12 mouse cellular contexts compared by ENCODE assay signal in the genomic region with DNA sequence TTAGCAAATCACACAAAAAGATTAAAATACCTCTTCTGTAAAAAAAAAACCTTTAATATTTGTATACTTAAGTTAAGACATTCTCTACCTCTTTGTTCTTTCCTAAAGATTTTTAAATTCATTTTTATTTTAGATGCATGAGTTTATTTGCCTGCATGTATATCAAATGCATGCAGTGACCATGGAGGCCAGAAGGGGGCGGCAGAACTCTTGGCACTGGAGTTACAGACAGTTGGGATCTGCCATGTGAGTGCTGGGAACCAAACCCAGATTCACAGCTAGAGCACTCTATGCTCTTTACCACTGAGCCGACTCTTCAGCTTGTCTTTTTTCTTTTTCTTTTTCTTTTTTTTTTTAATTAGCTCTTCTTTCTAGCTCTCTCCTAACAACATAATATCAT. TPM values are rescaled to one million over a fixed set of nuclear protein-coding genes. Genes with fewer than 3 reads are reported as not detected.
DNase-seq lines count a peak whose midpoint lies in the region; ATAC-seq and TF ChIP-seq lines count a peak whose summit lies in the region.
"Had no signal": no experiment of that assay in that cellular context is flagged by ENCODE, and none has a peak within 500 bp of the region (broad histone marks: within the 10 kb centered on the region; RNA-seq: fewer than 3 reads in every experiment).

No protein-coding gene starts in this region.

- H3K9ac ChIP-seq in liver, embryonic 14.5 days (replicated peaks), result no peak overlapping the region
- H3K9ac ChIP-seq: liver, embryonic 15.5 days; midbrain, embryonic 15.5 days had no signal

- H3K27me3 ChIP-seq in E14TG2a.4 (ENCODE audit: insufficient read depth, low read length), result no peaks in the 10 kb centered on the region
- no peaks in the 10 kb centered on the region for H3K27me3 ChIP-seq in liver, embryonic 14.5 days (ENCODE audit: control insufficient read depth, insufficient read depth, low read length)
- H3K27me3 ChIP-seq: liver, embryonic 15.5 days; midbrain, embryonic 15.5 days had no signal

- DNase-seq in cerebellum, adult 9-10 months, result peak; percentile 50
- peak; percentile 11 for DNase-seq in left cerebral cortex, postnatal 4 days
- no peak for DNase-seq in left cerebral cortex, postnatal 14 days (ENCODE audit: low spot score in 2 of 2)
- DNase-seq in liver, embryonic 14.5 days (ENCODE audit: low read depth in 3 of 3, low spot score in 3 of 3), result no peak
- no peak for DNase-seq in right cerebral cortex, postnatal 14 days
- no peak for DNase-seq in adrenal gland, postnatal 25 days
- DNase-seq: layer of hippocampus, adult 9-11 months had no signal

- peak; percentile 71 for TF ChIP-seq CTCF in E14TG2a.4 (conservative IDR thresholded peaks at IDR 0.05; ENCODE audit: low read length)
- peak; percentile 54 for TF ChIP-seq CTCF in liver, embryonic 14.5 days (IDR thresholded peaks at IDR 0.05; ENCODE audit: low read depth)

- peaks cover 8% of the 10 kb centered on the region for H3K9me3 ChIP-seq in E14TG2a.4 (ENCODE audit: low read length)
- H3K9me3 ChIP-seq in liver, embryonic 14.5 days (ENCODE audit: control insufficient read depth, low read length), result no peaks in the 10 kb centered on the region
- H3K9me3 ChIP-seq: liver, embryonic 15.5 days; midbrain, embryonic 15.5 days had no signal

- ATAC-seq in cerebellum, adult (ENCODE audit: insufficient number of reproducible peaks, low FRiP score, low TSS enrichment), result no peak
- no peak for ATAC-seq in liver, embryonic 14.5 days (ENCODE audit: insufficient read depth)
- ATAC-seq: midbrain, embryonic 15.5 days had no signal

- 30% methylated on average over 2 of the region's 2 CpGs for WGBS in liver, embryonic 14.5 days (ENCODE audit: insufficient replicate concordance)

- H3K4me1 ChIP-seq in E14TG2a.4 (replicated peaks; ENCODE audit: low read depth, low read length), result peaks cover 12% of the 10 kb centered on the region
- H3K4me1 ChIP-seq in liver, embryonic 14.5 days (replicated peaks; ENCODE audit: control insufficient read depth in 2 of 2, insufficient read depth in 2 of 2, low read length in 1 of 2), result peaks cover 5 to 6% of the 10 kb centered on the region in 2 experiments

- intact Hi-C loops in left cerebral cortex, postnatal 4 days (cut with DNase I), result no loop called here
- intact Hi-C loops in left cerebral cortex, postnatal 14 days (cut with DNase I), result no loop called here

- H3K36me3 ChIP-seq in E14TG2a.4 (ENCODE audit: insufficient read depth, low read length), result no peaks in the 10 kb centered on the region
- H3K36me3 ChIP-seq in liver, embryonic 14.5 days (replicated peaks; ENCODE audit: control insufficient read depth, insufficient read depth, low read depth), result no peaks in the 10 kb centered on the region
- H3K36me3 ChIP-seq: liver, embryonic 15.5 days; midbrain, embryonic 15.5 days had no signal

- no peak overlapping the region for H3K4me2 ChIP-seq in liver, embryonic 14.5 days (ENCODE audit: low read depth)
- H3K4me2 ChIP-seq: heart, embryonic 11.5 days; liver, embryonic 15.5 days; midbrain, embryonic 15.5 days had no signal

- no peak overlapping the region for H3K4me3 ChIP-seq in E14TG2a.4 (replicated peaks; ENCODE audit: low read length)
- H3K4me3 ChIP-seq in liver, embryonic 14.5 days (ENCODE audit: insufficient read depth in 1 of 2, low read depth in 2 of 2, low read length in 2 of 2), result no peak overlapping the region
- H3K4me3 ChIP-seq: liver, embryonic 15.5 days; midbrain, embryonic 15.5 days had no signal

- no peak overlapping the region for H3K27ac ChIP-seq in liver, embryonic 14.5 days
- H3K27ac ChIP-seq: liver, embryonic 15.5 days; midbrain, embryonic 15.5 days had no signal

- TF ChIP-seq EP300 in liver, embryonic 14.5 days (IDR thresholded peaks at IDR 0.05; ENCODE audit: low read depth), result no peak

RNA-seq across cellular contexts. Expression of gene Fra10ac1, which starts 4.7 kb away (rescaled TPM):
- 10 to 100 TPM; 21.8 to 24.2 TPM for total RNA-seq in left cerebral cortex, postnatal 4 days (2021)
- total RNA-seq in left cerebral cortex, postnatal 14 days (2021), result 10 to 100 TPM; 11.1 to 15.9 TPM
- polyA plus RNA-seq in liver, embryonic 14.5 days (2012; rRNA removed), result 4.0 and 8.7 TPM in 2 replicates
- 10.6 and 12.1 TPM in 2 replicates for polyA plus RNA-seq in liver, embryonic 14.5 days (2014; fragmentation: Nextera tagmentation; extraction: Ambion mirVana)
- 19.0 and 22.8 TPM in 2 replicates for total RNA-seq in adrenal gland, postnatal 25 days (2021)

RNA-seq across cellular contexts. Expression of gene Lgi1, which starts 35.6 kb away (rescaled TPM):
- 10 to 100 TPM; 51.8 to 59.0 TPM for total RNA-seq in left cerebral cortex, postnatal 4 days (2021)
- 100 to 1,000 TPM; 117 to 127 TPM for total RNA-seq in left cerebral cortex, postnatal 14 days (2021)
- 0.03 and 0.05 TPM in 2 replicates for polyA plus RNA-seq in liver, embryonic 14.5 days (2012; rRNA removed)
- polyA plus RNA-seq in liver, embryonic 14.5 days (2014; fragmentation: Nextera tagmentation; extraction: Ambion mirVana), result not detected in 2 replicates
- 1.2 and 2.0 TPM in 2 replicates for total RNA-seq in adrenal gland, postnatal 25 days (2021)

Comparison
In these comparisons a context has a peak if more than half of its experiments do, and no peak if none do; other contexts are left out.
1. DNase-seq: peak in cerebellum, adult 9-10 months (single experiment) and left cerebral cortex, postnatal 4 days (single experiment); none in left cerebral cortex, postnatal 14 days (0 of 2), liver, embryonic 14.5 days (0 of 3), right cerebral cortex, postnatal 14 days (single experiment) and adrenal gland, postnatal 25 days (single experiment).
2. RNA of gene Lgi1, which starts 35.6 kb away (total RNA-seq): 117 to 127 TPM in left cerebral cortex, postnatal 14 days and 51.8 to 59.0 TPM in left cerebral cortex, postnatal 4 days; 1.2 to 2.0 TPM in adrenal gland, postnatal 25 days; every median in the first group is over 10 times any median in the second.